Mouse (Mus musculus): ENCODE results near the gene Dnajc13. TPM values are rescaled to one million over a fixed set of nuclear protein-coding genes. Genes with fewer than 3 reads are reported as not detected.

Gene Dnajc13
- total RNA-seq, 2 experiments from 2014 or later, result 19.2 to 24.1 TPM

DNA sequence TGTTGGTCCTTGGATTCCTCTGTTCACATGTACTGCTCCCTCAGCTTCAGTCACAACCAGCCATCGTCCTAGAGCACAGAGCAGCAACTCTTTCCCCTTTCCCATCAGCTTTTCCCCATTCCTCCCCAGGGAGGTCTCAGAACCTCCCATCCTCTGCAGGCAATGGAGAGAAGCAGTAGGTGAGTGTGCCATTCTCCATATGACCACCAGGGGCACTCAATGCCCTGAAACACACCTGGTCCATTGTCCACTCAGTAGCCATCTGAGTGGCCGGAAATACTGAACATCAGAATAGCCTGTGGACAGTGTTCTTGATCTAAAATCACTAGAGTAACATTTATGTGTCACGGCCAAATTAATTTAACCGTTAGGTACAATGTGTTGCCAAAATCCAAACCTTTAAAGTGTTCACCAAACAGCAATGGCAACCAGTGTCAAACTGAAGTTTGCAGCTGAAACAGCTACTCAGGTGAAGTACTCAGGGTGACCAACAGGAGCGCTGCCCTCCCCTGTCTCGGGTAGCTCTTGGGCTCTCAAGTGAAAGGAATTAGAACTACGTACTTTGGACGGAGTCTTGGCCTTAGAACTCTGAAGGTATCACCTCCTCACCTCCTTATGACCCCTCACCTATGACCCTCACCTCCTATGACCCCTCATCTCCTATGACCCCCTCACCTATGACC lies 118.3 kb downstream of the Dnajc13 start:
- DNase-seq, result no peak
- intact Hi-C loops (cut with DNase I; ENCODE audit: low total_unique reads), result no loop called here

DNA sequence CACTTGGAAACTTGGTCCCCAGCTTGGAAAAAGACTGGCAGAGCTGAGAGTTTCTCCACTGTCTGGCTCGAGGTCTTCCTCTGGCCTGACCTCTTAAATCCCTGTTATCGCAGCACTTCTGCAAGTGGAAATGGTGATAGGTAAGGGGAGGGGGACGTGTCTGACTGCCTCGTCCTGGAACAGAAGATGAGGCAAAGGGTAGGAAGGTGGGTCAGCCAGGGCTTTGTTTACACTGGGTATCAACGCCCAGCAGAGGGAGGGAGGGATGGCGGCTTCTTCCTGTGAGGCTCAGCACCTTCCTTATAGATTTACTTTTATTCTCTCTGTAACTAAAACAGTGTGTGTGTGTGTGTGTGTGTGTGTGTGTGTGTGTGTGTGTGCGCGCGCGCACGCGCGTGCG lies 119.9 kb downstream of the Dnajc13 start:
- intact Hi-C loops (cut with DNase I; ENCODE audit: low total_unique reads), result no loop called here
- DNase-seq, result no peak

DNA sequence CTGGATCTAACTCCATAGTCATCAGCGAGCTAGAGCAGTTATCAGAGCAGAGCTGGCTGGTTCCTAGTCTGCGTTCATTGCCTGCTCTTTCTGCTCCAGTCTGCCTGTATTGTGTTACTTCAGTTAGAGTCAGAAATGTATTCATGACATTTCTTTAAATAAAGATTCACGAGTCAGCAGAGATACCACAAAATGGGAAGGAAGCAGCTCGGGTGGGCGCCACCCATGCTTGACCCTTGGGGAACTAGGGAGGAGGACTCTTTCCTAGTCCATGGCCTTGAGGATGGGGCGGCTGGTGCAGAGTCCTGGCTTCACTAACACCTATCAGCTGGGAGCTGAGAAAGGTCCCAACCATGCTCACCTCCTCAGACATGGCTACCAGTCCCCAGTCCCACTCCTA lies 122.4 kb downstream of the Dnajc13 start:
- DNase-seq, result no peak
- intact Hi-C loops (cut with DNase I; ENCODE audit: low total_unique reads), result no loop called here

DNA sequence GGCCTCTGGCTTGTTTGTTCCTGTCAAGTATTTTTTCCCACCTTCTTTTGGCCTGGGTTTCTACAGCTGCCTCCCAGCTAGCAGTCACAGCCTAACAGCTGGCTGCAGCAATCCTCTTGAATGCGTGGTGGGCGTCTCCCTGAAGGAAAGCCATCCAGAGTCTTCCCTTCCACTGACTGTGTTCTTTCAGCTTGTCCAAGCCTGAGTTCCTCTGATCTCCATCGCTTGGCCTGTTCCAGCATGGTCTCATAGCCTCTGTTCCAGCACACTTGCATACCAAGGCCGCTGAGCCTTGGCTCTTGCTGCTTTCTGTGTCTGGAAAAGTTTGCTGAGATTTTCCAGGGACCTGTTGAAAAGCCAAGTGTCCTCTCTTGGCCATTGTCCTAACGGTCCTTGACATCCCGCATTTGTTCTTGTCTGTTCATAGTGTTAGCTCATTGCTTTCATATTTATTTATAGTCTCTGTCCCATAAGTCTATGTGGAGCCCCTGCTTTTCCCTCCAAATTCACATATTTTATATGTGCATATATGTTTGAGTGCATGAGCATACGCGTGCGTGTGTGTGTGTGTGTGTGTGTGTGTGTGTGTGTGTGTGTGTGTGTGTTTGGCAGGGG lies 132.5 kb downstream of the Dnajc13 start:
- intact Hi-C loops (cut with DNase I; ENCODE audit: low total_unique reads), result no loop called here
- peak; percentile 32 for DNase-seq

DNA sequence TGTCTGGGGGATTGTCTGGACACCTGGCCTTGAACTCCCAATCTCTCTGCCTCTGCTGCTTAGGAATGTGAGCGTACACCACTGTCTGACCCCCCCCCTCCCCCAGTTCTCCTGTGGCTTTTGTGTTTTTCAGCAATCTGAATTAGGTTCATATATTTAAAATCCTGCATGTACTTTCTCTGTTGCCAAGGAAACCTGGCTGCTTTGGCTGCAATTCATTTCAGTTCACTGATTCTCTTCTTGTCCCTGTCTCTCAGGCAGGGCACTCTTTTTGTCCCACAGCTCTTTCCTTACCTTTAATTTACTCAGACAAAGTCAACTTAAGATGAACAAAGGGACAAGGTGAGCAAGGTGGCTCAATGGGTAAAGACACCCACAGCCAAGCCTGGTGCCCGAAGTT lies 134.6 kb downstream of the Dnajc13 start:
- intact Hi-C loops (cut with DNase I; ENCODE audit: low total_unique reads), result no loop called here
- DNase-seq, result no peak

DNA sequence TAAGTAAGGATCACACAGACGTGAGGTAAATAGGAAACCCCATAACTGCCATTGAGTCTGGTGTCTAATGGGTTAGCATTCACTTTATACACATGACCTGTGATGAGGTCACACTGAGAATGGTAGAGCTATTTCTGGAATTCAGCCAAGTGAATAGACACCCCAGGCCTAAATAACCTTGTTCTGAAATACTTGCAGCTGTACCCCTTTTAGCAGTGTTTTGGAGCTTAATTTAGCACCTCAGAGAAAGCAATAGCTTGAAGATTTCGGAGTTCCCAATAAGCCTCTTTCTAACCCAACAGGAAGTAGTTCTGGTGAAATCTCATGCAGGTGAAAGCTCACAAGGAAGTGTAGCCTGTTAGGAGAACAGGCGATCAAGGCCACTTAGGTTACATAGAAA lies 135.9 kb downstream of the Dnajc13 start, which contains the start of gene Ackr4:
TSS of gene Ackr4 (minus strand) at position 101 of the 400 bp plus-strand sequence.
- intact Hi-C loops (cut with DNase I; ENCODE audit: low total_unique reads), result no loop called here
- DNase-seq, result no peak

DNA sequence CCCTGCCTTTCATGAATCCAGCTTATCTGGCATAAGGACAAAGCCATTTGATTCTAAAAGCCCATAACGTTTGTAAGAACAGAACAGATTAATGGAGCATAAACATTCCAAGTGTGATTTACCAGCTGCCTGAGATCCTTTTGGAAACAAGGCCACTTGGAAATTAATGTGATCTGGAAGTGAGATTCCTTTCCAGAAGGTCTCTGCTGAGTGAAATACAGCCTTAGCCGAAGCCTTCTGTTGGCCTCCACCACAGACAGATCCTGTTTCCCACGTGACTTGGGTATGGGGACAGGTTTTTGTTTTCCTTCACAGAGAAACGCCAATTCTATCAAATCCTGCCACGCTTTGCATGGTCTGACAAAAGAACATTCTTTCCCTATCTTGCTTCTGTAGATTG lies 139.1 kb downstream of the Dnajc13 start:
- intact Hi-C loops (cut with DNase I; ENCODE audit: low total_unique reads), result no loop called here
- DNase-seq, result no peak

DNA sequence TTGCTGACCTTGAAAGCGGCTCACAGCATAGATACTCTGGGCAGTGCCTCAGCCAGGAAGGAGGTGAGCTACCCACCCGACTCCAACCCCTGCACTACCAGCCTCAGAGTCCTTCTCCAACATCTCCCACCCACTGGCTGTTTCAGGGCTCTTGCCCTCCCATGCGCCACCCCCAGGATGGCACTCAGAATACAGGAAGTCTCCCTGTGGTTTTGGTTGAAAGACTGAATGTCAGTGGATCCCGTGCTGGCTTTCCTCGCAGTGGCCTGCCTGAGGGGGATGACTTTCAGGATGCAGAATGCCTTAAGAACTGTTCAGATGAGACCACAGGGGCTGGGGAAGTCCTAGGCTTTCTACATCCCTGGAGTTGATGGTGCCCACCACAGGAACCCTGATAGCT lies 139.6 kb downstream of the Dnajc13 start:
- DNase-seq, result no peak
- intact Hi-C loops (cut with DNase I; ENCODE audit: low total_unique reads), result no loop called here

DNA sequence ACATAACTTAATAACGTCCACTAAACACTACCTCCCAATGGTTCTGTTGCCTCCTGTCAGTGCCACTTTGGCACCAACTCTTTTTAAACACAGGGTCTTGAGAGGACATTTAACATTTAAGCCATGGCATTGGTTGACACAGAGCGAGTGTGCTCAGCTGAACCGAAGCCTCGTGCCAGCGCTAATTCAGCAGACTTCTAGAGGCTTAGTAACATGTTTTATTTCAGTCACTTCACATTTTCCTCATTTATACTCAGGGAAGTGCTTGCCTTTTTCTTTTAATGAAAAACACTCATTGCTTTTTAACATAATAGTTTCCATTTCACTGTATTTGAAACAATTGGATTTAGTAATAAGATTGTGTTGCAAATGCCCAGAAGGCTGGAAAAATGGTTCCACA lies 153.6 kb downstream of the Dnajc13 start:
- no peak for DNase-seq
- intact Hi-C loops (cut with DNase I; ENCODE audit: low total_unique reads), result no loop called here

DNA sequence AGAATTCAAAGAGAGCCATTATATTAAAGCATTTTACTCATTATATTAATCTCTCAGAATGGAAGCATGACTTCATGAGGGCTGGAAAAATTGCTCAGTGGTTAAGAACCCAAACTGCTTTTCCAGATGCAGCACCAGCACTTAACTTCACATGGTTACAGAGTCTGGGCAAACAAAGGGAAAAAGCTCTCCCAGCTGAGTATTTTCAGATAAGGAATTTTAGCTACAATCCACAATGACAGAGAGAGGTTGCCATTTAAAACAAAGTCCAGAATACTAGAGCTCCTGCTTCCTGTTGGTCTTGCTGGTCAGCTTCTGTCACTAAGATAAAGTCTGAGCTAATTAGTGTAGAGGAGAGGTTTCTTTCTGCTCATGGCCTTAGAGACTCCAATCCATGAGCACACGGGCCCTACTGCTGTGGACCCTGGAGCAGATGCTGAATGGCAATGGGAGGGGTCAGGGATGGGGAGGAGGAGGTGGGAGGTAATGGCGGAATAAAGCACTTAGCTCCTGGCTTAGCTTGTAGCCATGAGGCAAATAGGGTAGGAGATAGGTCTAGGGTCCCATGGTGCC lies 154.1 kb downstream of the Dnajc13 start:
- intact Hi-C loops (cut with DNase I; ENCODE audit: low total_unique reads), result no loop called here

DNA sequence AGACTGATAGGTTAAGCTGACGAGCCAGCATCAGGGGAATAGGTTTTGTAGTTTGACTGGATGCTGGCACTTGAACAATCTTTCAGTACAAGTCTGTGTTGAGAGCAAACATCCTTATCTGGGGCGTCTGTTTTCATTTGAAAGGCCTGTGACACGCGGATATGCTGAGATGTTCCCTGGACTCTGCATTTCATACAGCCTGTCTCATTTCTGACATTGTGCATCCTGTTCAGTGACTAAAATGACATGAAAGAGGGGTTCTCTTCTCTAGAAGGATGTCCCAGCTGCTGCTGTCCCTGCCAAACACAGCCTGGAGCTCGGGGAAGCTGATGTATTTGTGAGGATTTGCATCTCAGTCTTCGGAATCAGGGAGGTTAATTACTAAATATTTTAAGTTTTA lies 155.2 kb downstream of the Dnajc13 start:
- intact Hi-C loops (cut with DNase I; ENCODE audit: low total_unique reads), result no loop called here
- DNase-seq, result no peak

More for the DNA sequence above, 154.1 kb downstream of the Dnajc13 start:
- DNase-seq, result no peak

DNA sequence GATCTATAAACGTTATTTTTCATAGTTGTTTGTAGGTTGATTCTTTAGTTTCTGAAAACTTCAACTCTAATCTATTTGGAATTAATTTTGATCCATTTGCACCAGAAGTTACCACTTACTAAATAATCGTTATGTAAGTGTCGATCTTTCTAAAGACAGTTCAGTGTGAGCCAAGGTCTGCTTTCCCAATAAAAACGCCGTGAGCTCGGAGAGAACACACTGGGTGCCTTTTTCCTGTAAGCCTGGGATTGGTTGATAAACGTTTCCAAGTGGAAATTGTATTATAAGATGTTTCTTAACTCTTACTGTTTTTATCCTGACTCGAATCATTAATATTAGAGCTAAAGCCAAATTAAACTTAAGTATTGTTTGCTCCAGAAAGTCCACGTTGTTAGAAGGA lies 155.8 kb downstream of the Dnajc13 start:
- intact Hi-C loops (cut with DNase I; ENCODE audit: low total_unique reads), result no loop called here
- DNase-seq, result no peak

DNA sequence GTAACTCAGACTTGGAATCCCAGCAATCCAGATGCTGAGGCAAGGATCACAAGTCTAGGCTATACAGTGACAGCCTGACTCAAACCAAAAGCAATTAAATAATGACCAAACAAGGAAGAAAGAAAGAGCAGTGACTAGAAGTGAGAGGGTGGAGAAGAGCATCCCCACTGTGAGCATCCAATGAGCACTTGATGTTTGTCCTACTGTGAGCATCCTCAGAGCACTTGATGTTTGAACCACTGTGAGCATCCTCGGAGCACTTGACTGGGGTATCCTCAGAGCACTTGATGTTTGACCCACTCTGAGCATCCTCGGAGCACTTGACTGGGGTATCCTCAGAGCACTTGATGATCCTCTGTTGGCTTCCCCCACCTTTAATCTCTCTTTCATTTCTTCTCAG lies 157.7 kb downstream of the Dnajc13 start:
- intact Hi-C loops (cut with DNase I; ENCODE audit: low total_unique reads), result no loop called here
- no peak for DNase-seq

DNA sequence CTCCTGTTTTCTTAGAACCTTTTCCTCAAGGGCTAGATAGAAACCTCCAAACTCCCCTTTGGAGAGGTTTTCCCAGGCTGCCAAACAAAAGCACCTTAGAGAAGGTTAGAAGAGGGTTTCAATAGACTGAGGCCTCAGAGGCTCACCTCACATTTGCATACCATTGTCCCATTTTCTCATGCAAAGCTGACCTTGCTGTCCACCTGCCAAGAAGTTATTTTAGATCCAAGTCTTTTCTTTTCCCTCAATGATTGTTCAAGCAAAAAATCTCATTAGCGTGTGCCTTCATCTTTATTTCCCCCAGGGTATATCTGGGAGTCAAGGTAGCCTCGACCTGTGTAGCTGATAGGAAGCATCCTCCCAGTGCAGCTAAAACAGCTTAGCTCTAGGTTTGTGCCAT lies 159.8 kb downstream of the Dnajc13 start:
- intact Hi-C loops (cut with DNase I; ENCODE audit: low total_unique reads), result no loop called here

DNA sequence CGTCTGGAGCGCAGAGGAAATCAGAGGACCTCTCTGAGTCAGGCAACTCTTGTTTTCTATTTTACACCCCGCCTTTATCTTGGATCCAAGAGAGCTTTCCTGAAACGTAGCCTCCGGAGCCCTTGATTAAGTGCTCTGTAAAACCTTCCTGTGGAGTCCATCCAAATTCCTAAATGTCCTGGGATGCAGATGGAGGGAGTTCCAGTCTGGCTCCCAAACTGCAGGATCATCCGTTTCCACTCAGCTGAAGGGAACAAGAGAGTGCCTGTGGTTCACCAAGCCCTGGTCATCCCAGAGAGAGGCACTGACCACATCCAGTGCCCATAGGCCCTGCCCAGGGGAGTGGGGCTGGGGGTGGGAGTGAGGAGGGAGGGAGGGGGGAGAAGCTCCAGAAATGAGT lies 160.4 kb downstream of the Dnajc13 start:
- intact Hi-C loops (cut with DNase I; ENCODE audit: low total_unique reads), result no loop called here
- peak; percentile 24 for DNase-seq

More for the DNA sequence above, 159.8 kb downstream of the Dnajc13 start:
- no peak for DNase-seq

DNA sequence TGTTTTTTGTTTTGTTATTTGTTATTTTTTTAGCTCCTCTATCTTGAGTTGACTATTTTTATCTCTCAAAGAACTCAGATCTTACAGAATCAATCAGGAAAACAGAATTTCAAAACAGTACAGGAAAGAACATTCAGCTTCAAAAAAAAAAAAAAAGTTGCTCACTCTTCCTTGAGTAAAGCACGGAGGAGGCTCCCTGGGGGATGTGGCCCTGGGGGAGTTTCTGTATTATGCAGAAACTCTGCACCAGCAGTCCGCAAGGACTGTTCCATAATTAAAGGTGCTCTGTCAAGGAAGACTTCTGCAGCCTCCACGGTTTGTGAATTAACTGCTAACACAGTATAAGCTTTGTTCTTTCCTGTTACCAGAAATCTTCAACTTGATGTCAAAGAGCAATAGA lies 161.3 kb downstream of the Dnajc13 start:
- no peak for DNase-seq
- intact Hi-C loops (cut with DNase I; ENCODE audit: low total_unique reads), result no loop called here

Other genes with a start within 250 kb of the Dnajc13 start
- not detected for gene Gm28305, start 222.3 kb downstream of the Dnajc13 start, total RNA-seq (2021)
- 10 to 100 TPM; 12.0 to 15.2 TPM for gene Uba5, start 199.8 kb downstream of the Dnajc13 start, total RNA-seq (2021)
- gene Acad11, start 199.6 kb downstream of the Dnajc13 start, total RNA-seq (2021), result 10 to 100 TPM; 20.8 to 24.1 TPM
- gene Ackr4, start 136.0 kb downstream of the Dnajc13 start, total RNA-seq (2021), result 1 to 10 TPM; 1.9 to 2.7 TPM
- gene Acpp, start 74.8 kb upstream of the Dnajc13 start, total RNA-seq (2021), result under 1 TPM; 0.06 to 0.27 TPM

Data from gastrocnemius, postnatal 14 days (tissue).